Mouse (Mus musculus) cerebellum, adult 2 months (tissue): ENCODE results near the gene Ms4a10.

ENCODE experiments used
- CTCF ChIP-seq: fragments of 200-500 bp; IDR thresholded peaks from 2 replicates; pipeline ENCODE4 v1.5.1; 2011; ENCODE audit warnings: low read depth, mild to moderate bottlenecking, control low read depth, low read length, moderate library complexity, borderline replicate concordance; ENCODE audit not compliant: insufficient read depth
- POLR2A ChIP-seq: fragments of 200-500 bp; IDR thresholded peaks from 2 replicates; pipeline ENCODE4 v1.6.1; 2011; ENCODE audit warnings: low read length, control low read depth, borderline replicate concordance; ENCODE audit not compliant: insufficient read depth

- TF ChIP-seq POLR2A (no peak), CTCF (no peak)
Measured at GRCm38 (mm10) chr19:10949558-10949957, 24.9 kb downstream of the Ms4a10 start.
